Mouse (Mus musculus) brain, embryonic 14.5 days (tissue): ENCODE data around the gene Ldlrap1.

Experiments used
- CTCF ChIP-seq: fragments of 200-500 bp; IDR thresholded peaks from 2 replicates; pipeline ENCODE4 v1.5.1; 2012; ENCODE audit warnings: inconsistent platforms, mild to moderate bottlenecking, moderate library complexity, borderline replicate concordance; ENCODE audit not compliant: insufficient read depth, insufficient read length; ENCODE audit errors: extremely low read depth
- POLR2A ChIP-seq: fragments of 200-500 bp; IDR thresholded peaks from 2 replicates; pipeline ENCODE4 v1.6.1; 2012; ENCODE audit warnings: mild to moderate bottlenecking, inconsistent platforms, borderline replicate concordance; ENCODE audit not compliant: poor library complexity, insufficient read depth, insufficient read length, severe bottlenecking; ENCODE audit errors: extremely low read depth

- TF ChIP-seq CTCF, result no peak
- TF ChIP-seq POLR2A, result no peak
Observed at GRCm38 (mm10) chr4:134741949-134742348, 25.9 kb downstream of the Ldlrap1 start.
